Mouse (Mus musculus) liver, postnatal 0 days (tissue): ENCODE measurements around the gene Uvrag. TPM values are rescaled to one million over a fixed set of nuclear protein-coding genes. Genes with fewer than 3 reads are reported as not detected.

Experiments
- ATAC-seq: fragments of 200-750 bp; cut with Nextera tagmentation; 2 replicates; pipeline ENCODE4 v1.8.0; 2017; ENCODE audit warnings: mild to moderate bottlenecking, moderate library complexity
- DNase-seq: peaks from one replicate; pipeline ENCODE4 v3.0.0-alpha.2; 2016
- H3K27ac ChIP-seq: fragments of 300-500 bp; sonication (generic); 2 replicates; pipeline ENCODE4 v1.5.1; 2014; ENCODE audit warnings: antibody characterized with exemption, moderate library complexity, mild to moderate bottlenecking, low read depth
- H3K27me3 ChIP-seq: fragments of 300-500 bp; sonication (generic); 2 replicates; pipeline ENCODE4 v1.6.1; 2014; ENCODE audit warnings: low read length, control low read depth, mixed read lengths; ENCODE audit not compliant: insufficient read depth
- H3K36me3 ChIP-seq: fragments of 300-500 bp; sonication (generic); replicated peaks from 2 replicates; pipeline ENCODE4 v1.6.1; 2014; ENCODE audit warnings: mild to moderate bottlenecking, control low read depth, low read length, moderate library complexity, mixed read lengths; ENCODE audit not compliant: insufficient read depth
- H3K4me1 ChIP-seq: fragments of 300-500 bp; sonication (generic); 2 replicates; pipeline ENCODE4 v1.6.1; 2014; ENCODE audit warnings: antibody characterized with exemption, mild to moderate bottlenecking, control low read depth; ENCODE audit not compliant: insufficient read depth
- H3K4me2 ChIP-seq: fragments of 300-500 bp; sonication (generic); 2 replicates; pipeline ENCODE4 v1.6.1; 2014; ENCODE audit warnings: low read depth, mild to moderate bottlenecking, low read length, moderate library complexity, mixed read lengths
- H3K4me3 ChIP-seq: fragments of 300-500 bp; sonication (generic); 2 replicates; pipeline ENCODE4 v1.5.1; 2014; ENCODE audit warnings: low read depth, low read length
- H3K9ac ChIP-seq: fragments of 300-500 bp; sonication (generic); replicated peaks from 2 replicates; pipeline ENCODE4 v1.6.1; 2014; ENCODE audit warnings: mild to moderate bottlenecking, moderate library complexity
- H3K9me3 ChIP-seq: fragments of 300-500 bp; sonication (generic); 2 replicates; pipeline ENCODE4 v1.6.1; 2016; ENCODE audit warnings: mild to moderate bottlenecking, control low read depth, low read length, mixed read lengths
- CTCF ChIP-seq: sonication (generic); IDR thresholded peaks from 2 replicates; pipeline ENCODE4 v1.5.1; 2016; ENCODE audit warnings: antibody characterized with exemption, low read depth
- EP300 ChIP-seq: IDR thresholded peaks from 2 replicates; pipeline ENCODE4 v1.6.1; 2016; ENCODE audit warnings: antibody characterized with exemption, low read depth, mild to moderate bottlenecking
- WGBS: fragments of 180-500 bp; shearing (Covaris S2); extraction: QIAGEN DNeasy Blood & Tissue Kit; methylation state at CpG from one replicate; pipeline ENCODE4 v1.1.7; 2014; ENCODE audit not compliant: insufficient replicate concordance; 5-methylcytosine and 5-hydroxymethylcytosine counted together
- polyA plus RNA-seq: library from polyadenylated mRNA; unstranded; fragments of >200 nt; fragmentation: Nextera tagmentation; extraction: Ambion mirVana; gene quantifications from 2 replicates; pipeline ENCODE4 v1.2.1, GENCODE M21; 2015

Uvrag gene
- polyA plus RNA-seq, 1 experiment from 2014 or later, result 11.9 TPM

DNA sequence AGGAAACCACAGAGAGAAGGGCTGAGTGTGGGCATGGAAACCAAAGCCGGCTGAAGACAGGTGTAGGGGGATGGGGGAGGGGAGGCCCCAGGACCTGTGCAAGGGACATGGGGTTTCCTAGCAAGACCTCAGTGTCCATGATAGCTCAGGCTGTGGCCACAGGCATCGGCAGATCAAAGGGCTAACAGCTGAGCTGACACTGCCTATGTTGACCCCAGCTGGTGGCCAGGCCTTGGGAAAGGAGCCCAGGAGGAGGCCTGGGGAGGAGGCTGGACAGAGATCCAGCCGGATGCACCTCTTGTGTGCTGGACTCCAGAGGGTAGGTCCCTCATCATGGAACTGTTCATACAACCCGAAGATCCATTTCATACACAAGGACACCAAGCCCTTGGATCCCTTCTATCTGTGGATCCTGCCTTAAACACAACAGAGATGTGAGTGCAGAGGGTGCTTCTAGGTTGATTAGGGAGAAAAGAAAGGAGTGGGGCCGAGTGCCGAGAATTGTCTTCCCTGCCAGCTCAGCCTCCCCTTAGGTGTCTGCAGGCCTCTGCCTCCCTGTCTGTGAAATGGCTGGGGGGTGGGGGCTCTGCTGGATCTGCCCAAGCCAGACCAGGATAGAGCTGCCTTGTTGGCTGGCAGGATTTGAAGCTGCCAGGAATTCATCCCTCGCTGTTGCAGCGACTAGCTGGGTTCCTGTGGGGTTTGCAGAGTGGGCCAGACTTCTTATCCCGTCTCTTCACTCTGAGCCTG, 276.8 kb downstream of the Uvrag start:
- Histone ChIP-seq H3K4me3 (no peak overlapping the region), H3K9ac (no peak overlapping the region), H3K27ac (no peak overlapping the region), H3K4me2 (no peak overlapping the region), H3K4me1 (no peaks in the 10 kb centered on the region), H3K9me3 (no peaks in the 10 kb centered on the region), H3K36me3 (no peaks in the 10 kb centered on the region), H3K27me3 (peaks cover 2% of the 10 kb centered on the region; the same call in 1 of the 2 replicates)
- TF ChIP-seq CTCF, result no peak
- TF ChIP-seq EP300, result no peak
- ATAC-seq (no peak), DNase-seq (no peak)
- 48% methylated on average over 9 of the region's 9 CpGs for WGBS

DNA sequence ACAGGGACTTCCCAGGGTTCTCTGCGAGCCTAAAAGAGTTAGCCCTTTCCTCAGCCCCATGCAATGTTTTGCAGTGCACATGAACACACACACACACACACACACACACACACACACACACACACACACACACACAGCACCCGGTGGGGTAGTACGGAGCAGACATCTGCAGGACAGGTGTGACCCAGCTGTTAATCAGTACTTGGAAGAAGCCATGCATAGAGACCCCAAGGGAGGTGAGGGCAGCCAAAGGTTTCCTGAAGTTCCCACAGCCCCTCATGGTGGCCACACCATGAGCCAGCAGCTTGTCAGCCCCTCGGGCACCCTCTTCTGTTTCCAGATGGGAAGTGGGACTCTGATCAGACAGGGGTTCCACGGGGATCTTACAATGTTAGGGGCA, 277.9 kb downstream of the Uvrag start:
- Histone ChIP-seq H3K27me3 (peaks cover 2% of the 10 kb centered on the region; the same call in 1 of the 2 replicates), H3K4me3 (no peak overlapping the region), H3K9me3 (no peaks in the 10 kb centered on the region), H3K27ac (no peak overlapping the region), H3K4me2 (no peak overlapping the region), H3K9ac (no peak overlapping the region), H3K4me1 (no peaks in the 10 kb centered on the region), H3K36me3 (no peaks in the 10 kb centered on the region)
- ATAC-seq, result no peak
- no peak for DNase-seq
- 61% methylated on average over 5 of the region's 5 CpGs for WGBS
- TF ChIP-seq EP300 (no peak), CTCF (no peak)

DNA sequence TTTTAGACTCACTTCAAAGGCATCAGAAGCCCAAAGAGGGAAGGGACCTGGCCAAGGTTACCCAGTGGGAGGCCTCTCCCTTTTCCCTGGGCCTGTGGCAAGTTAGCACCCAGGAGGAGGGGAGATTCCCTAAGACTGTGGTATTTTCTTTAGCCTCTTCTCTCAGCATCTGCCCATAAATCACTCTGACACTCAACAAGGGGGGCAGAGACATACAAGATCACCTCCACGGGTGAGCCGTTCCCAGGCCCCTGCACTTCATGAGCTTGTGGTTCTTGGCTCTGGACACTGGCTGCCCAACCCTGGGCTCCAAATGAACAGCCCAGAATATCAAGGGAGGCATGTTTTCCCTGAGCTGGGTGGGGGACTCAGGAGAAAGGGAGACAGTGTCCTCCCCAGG, 279.9 kb downstream of the Uvrag start:
- Histone ChIP-seq H3K9ac (no peak overlapping the region), H3K4me2 (no peak overlapping the region), H3K27ac (no peak overlapping the region), H3K9me3 (no peaks in the 10 kb centered on the region), H3K36me3 (no peaks in the 10 kb centered on the region), H3K4me3 (no peak overlapping the region), H3K4me1 (no peaks in the 10 kb centered on the region), H3K27me3 (peaks cover 2% of the 10 kb centered on the region; the same call in 1 of the 2 replicates)
- no peak for ATAC-seq
- no peak for DNase-seq
- 70% methylated on average over 2 of the region's 2 CpGs for WGBS
- TF ChIP-seq EP300, result no peak

DNA sequence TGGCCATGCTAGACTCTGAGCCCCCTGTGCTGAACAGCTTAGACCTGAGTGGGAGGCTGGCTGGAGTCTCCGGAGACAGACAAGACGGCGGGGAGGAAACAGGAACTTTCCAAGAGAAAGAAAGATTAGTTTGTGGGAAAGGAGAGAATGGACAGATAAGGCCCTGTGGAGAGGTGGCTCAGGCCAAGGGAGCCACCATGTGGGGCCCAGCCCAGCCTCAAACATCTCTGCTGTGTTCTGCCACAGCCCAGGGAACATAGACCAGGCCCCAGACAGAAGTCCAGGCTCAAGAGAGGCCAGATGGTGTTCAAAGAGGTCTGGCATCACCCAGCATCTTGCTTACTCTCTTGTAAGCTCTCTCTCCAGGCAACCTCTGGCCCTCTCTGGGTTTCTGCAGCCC, 283.8 kb downstream of the Uvrag start:
- H3K27ac ChIP-seq, result no peak overlapping the region
- DNase-seq (no peak), ATAC-seq (no peak)
- TF ChIP-seq CTCF, result no peak
- no peak for TF ChIP-seq EP300
- H3K9me3 ChIP-seq, result no peaks in the 10 kb centered on the region
- H3K27me3 ChIP-seq, result no peaks in the 10 kb centered on the region
- H3K4me3 ChIP-seq, result no peak overlapping the region
- H3K9ac ChIP-seq, result no peak overlapping the region
- H3K4me2 ChIP-seq, result no peak overlapping the region
- no peaks in the 10 kb centered on the region for H3K4me1 ChIP-seq
- no peaks in the 10 kb centered on the region for H3K36me3 ChIP-seq
- 60% methylated on average over 3 of the region's 3 CpGs for WGBS

DNA sequence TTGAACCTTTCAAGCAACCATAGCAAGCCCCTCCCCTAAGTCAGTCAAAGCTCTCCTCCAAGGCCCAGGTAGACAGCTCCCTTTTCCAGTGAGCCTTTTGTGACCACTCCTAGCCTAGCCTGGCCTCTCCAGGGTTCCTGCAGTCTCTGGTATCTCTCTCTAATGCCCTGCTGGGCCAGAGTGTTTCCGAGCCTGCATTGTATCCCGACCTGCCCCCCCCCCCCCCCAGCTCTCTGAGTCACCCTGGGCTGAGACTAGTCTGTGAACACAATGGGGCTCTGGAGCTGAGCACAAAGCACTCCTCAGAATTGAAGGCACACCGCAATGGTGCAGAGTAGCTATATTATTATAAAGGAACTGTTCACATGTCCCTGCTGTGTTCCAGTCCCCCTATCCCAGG, 284.8 kb downstream of the Uvrag start:
- H3K4me3 ChIP-seq, result no peak overlapping the region
- no peak for DNase-seq
- H3K36me3 ChIP-seq, result no peaks in the 10 kb centered on the region
- no peaks in the 10 kb centered on the region for H3K4me1 ChIP-seq
- no peak for ATAC-seq
- no peak overlapping the region for H3K4me2 ChIP-seq
- no peak overlapping the region for H3K27ac ChIP-seq
- no peak overlapping the region for H3K9ac ChIP-seq
- 44% methylated on average over 3 of the region's 3 CpGs for WGBS
- no peaks in the 10 kb centered on the region for H3K9me3 ChIP-seq
- no peaks in the 10 kb centered on the region for H3K27me3 ChIP-seq
- no peak for TF ChIP-seq CTCF
- no peak for TF ChIP-seq EP300

DNA sequence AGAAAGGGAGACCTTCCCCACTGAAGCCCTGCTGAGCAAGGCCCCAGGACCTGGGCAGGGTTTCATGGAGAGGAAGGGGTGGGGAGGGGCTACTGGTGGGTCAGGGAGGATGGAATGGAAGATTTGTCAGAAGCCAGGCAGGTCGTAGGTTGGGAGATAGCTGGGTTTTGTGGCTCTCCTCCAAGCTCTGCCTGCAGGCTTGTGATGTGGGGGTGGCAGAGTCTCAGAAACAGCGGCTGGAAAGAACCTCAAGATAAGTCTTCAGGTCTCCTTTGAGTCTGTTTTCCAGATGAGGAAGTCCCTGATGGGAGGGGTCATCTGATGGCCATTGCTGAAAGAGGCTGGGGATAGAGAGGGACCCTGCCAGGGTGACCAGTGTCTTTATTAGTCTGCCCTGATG, 285.6 kb downstream of the Uvrag start:
- no peaks in the 10 kb centered on the region for H3K36me3 ChIP-seq
- no peak overlapping the region for H3K4me3 ChIP-seq
- no peak for ATAC-seq
- no peak overlapping the region for H3K9ac ChIP-seq
- TF ChIP-seq EP300 (no peak), CTCF (no peak)
- 47% methylated on average over 2 of the region's 2 CpGs for WGBS
- no peak for DNase-seq
- H3K4me2 ChIP-seq, result no peak overlapping the region
- no peaks in the 10 kb centered on the region for H3K9me3 ChIP-seq
- no peaks in the 10 kb centered on the region for H3K4me1 ChIP-seq
- no peak overlapping the region for H3K27ac ChIP-seq
- no peaks in the 10 kb centered on the region for H3K27me3 ChIP-seq

DNA sequence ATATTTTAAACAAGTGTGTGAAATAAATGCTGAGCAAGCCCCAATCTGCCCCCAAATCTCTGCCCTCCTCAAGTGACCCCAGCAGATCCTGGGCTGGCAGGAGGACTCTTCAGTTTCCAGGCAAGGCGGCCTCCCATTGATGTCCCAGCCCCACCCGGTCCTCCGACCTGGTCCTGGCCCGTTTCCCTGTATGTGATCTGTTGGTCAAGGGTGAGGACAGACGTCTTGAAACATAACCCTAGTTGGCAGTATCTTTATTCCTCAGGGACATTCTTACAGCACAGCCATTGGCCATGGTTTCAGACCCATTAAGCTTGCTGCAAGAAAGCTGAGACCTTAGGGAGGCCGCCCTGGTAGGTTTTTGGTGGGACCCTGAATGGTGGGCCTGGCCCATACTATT, 287.1 kb downstream of the Uvrag start:
- H3K27ac ChIP-seq, result no peak overlapping the region
- TF ChIP-seq EP300 (no peak), CTCF (no peak)
- H3K4me2 ChIP-seq, result no peak overlapping the region
- no peaks in the 10 kb centered on the region for H3K9me3 ChIP-seq
- no peak overlapping the region for H3K9ac ChIP-seq
- H3K36me3 ChIP-seq, result no peaks in the 10 kb centered on the region
- 86% methylated on average over 6 of the region's 6 CpGs for WGBS
- H3K4me1 ChIP-seq, result peaks cover under 1% of the 10 kb centered on the region
- no peaks in the 10 kb centered on the region for H3K27me3 ChIP-seq
- no peak for DNase-seq
- no peak overlapping the region for H3K4me3 ChIP-seq
- ATAC-seq, result no peak
